Mouse (Mus musculus) MEL (cell line): Measurements from ENCODE around the gene Dgkg. TPM values are rescaled to one million over a fixed set of nuclear protein-coding genes. Genes with fewer than 3 reads are reported as not detected.

Experiments
- DNase-seq: peaks from one replicate; pipeline ENCODE4 v3.0.0; 2011; ENCODE audit warnings: low read depth, low spot score
- H3K27ac ChIP-seq: 2 replicates; pipeline ENCODE4 v1.5.1; 2012; ENCODE audit warnings: low read depth, mild to moderate bottlenecking, control low read depth, low read length, moderate library complexity; ENCODE audit not compliant: control insufficient read depth
- H3K27me3 ChIP-seq, 2 experiments: fragments of 150-350 bp in 1 of 2; sonication (generic) in 1 of 2; 2 replicates each; pipeline ENCODE4 v1.6.1; 2012; ENCODE audit warnings: low read length in 2 of 2, mild to moderate bottlenecking in 2 of 2, improper control_type of control experiment in 1 of 2, moderate library complexity in 1 of 2; ENCODE audit not compliant: insufficient read depth in 2 of 2, control insufficient read depth in 1 of 2
- H3K36me3 ChIP-seq, 2 experiments: 2 replicates each; pipeline ENCODE4 v1.6.1; 2012 to 2014; ENCODE audit warnings: low read length in 2 of 2, improper control_type of control experiment in 1 of 2, inconsistent platforms in 1 of 2, mild to moderate bottlenecking in 1 of 2; ENCODE audit not compliant: insufficient read depth in 2 of 2, control insufficient read depth in 1 of 2
- H3K4me1 ChIP-seq, 2 experiments: fragments of 150-350 bp in 1 of 2; sonication (generic) in 1 of 2; 2 replicates each; pipeline ENCODE4 v1.6.1; 2012; ENCODE audit warnings: low read length in 2 of 2, improper control_type of control experiment in 1 of 2, mild to moderate bottlenecking in 1 of 2; ENCODE audit not compliant: insufficient read depth in 2 of 2, control insufficient read depth in 1 of 2
- H3K4me3 ChIP-seq, 2 experiments: fragments of 150-350 bp in 1 of 2; sonication (generic) in 1 of 2; 2 replicates each; pipeline ENCODE4 v1.5.1; 2012; ENCODE audit warnings: low read depth in 2 of 2, low read length in 2 of 2, mild to moderate bottlenecking in 2 of 2, moderate library complexity in 2 of 2, control low read depth in 1 of 2, improper control_type of control experiment in 1 of 2; ENCODE audit not compliant: control insufficient read depth in 1 of 2, insufficient read depth in 1 of 2
- H3K79me2 ChIP-seq: 2 replicates; pipeline ENCODE4 v1.6.1; 2012; ENCODE audit warnings: mild to moderate bottlenecking, low read length, moderate library complexity; ENCODE audit not compliant: control insufficient read depth, poor library complexity, insufficient read depth
- H3K9ac ChIP-seq: 2 replicates; pipeline ENCODE4 v1.6.1; 2012; ENCODE audit warnings: low read depth, mild to moderate bottlenecking, control low read depth, low read length, moderate library complexity; ENCODE audit not compliant: control insufficient read depth, poor library complexity, severe bottlenecking
- H3K9me3 ChIP-seq: fragments of 150-350 bp; sonication (generic); replicated peaks from 2 replicates; pipeline ENCODE4 v1.6.1; 2012; ENCODE audit warnings: mild to moderate bottlenecking, low read length, improper control_type of control experiment, moderate library complexity; ENCODE audit not compliant: insufficient read depth
- CHD1 ChIP-seq: IDR thresholded peaks from 2 replicates; pipeline ENCODE4 v1.6.1; 2012; ENCODE audit warnings: low read depth, mild to moderate bottlenecking, inconsistent platforms, low read length, improper control_type of control experiment
- CHD2 ChIP-seq: IDR thresholded peaks from 2 replicates; pipeline ENCODE4 v1.6.1; 2011; ENCODE audit warnings: low read length, improper control_type of control experiment
- CTCF ChIP-seq, 3 experiments: IDR thresholded peaks in 2 of 3; conservative IDR thresholded peaks in 1 of 3; 2 replicates each; pipeline ENCODE4 v1.5.1; 2011 to 2012; ENCODE audit warnings: low read length in 3 of 3, low read depth in 2 of 3, mild to moderate bottlenecking in 2 of 3, improper control_type of control experiment in 1 of 3, inconsistent platforms in 1 of 3, mixed read lengths in 1 of 3, moderate library complexity in 1 of 3; ENCODE audit not compliant: control insufficient read depth in 1 of 3, insufficient read depth in 1 of 3, poor library complexity in 1 of 3, severe bottlenecking in 1 of 3
- E2F4 ChIP-seq: IDR thresholded peaks from 2 replicates; pipeline ENCODE4 v1.6.1; 2011; ENCODE audit warnings: low read depth, low read length, improper control_type of control experiment, borderline replicate concordance
- ELF1 ChIP-seq: IDR thresholded peaks from 2 replicates; pipeline ENCODE4 v1.6.1; 2014; ENCODE audit warnings: low read depth, mild to moderate bottlenecking, inconsistent platforms, low read length, improper control_type of control experiment, moderate library complexity
- EP300 ChIP-seq, 2 experiments: IDR thresholded peaks; 2 replicates each; pipeline ENCODE4 v1.6.1; 2011; ENCODE audit warnings: improper control_type of control experiment in 2 of 2, low read length in 2 of 2, low read depth in 1 of 2, mild to moderate bottlenecking in 1 of 2
- GATA1 ChIP-seq: IDR thresholded peaks from 2 replicates; pipeline ENCODE4 v1.6.1; 2011; ENCODE audit warnings: low read depth, low read length, improper control_type of control experiment
- MAX ChIP-seq: IDR thresholded peaks from 2 replicates; pipeline ENCODE4 v1.6.1; 2011; ENCODE audit warnings: low read length, improper control_type of control experiment
- MAZ ChIP-seq: IDR thresholded peaks from 2 replicates; pipeline ENCODE4 v1.6.1; 2012; ENCODE audit warnings: low read depth, mild to moderate bottlenecking, inconsistent platforms, low read length, improper control_type of control experiment
- MXI1 ChIP-seq: IDR thresholded peaks from 2 replicates; pipeline ENCODE4 v1.6.1; 2011; ENCODE audit warnings: mild to moderate bottlenecking, low read depth, low read length, improper control_type of control experiment
- NRF1 ChIP-seq: IDR thresholded peaks from 2 replicates; pipeline ENCODE4 v1.6.1; 2014; ENCODE audit warnings: low read depth, mild to moderate bottlenecking, inconsistent platforms, low read length, improper control_type of control experiment, moderate library complexity; ENCODE audit not compliant: poor library complexity, insufficient read depth, severe bottlenecking
- POLR2A ChIP-seq, 2 experiments: IDR thresholded peaks; 2 replicates each; pipeline ENCODE4 v1.6.1; 2011 to 2012; ENCODE audit warnings: low read length in 2 of 2, mild to moderate bottlenecking in 2 of 2, control low read depth in 1 of 2, improper control_type of control experiment in 1 of 2, low read depth in 1 of 2, moderate library complexity in 1 of 2; ENCODE audit not compliant: control insufficient read depth in 1 of 2, insufficient read depth in 1 of 2, poor library complexity in 1 of 2
- SIN3A ChIP-seq: IDR thresholded peaks from 2 replicates; pipeline ENCODE4 v1.6.1; 2012; ENCODE audit warnings: low read length, improper control_type of control experiment, inconsistent platforms
- SMC3 ChIP-seq: IDR thresholded peaks from 2 replicates; pipeline ENCODE4 v1.6.1; 2011; ENCODE audit warnings: low read depth, low read length, improper control_type of control experiment
- TAL1 ChIP-seq: IDR thresholded peaks from 2 replicates; pipeline ENCODE4 v1.6.1; 2012; ENCODE audit warnings: mild to moderate bottlenecking, inconsistent platforms, low read length, moderate library complexity, mixed read lengths
- TBP ChIP-seq: IDR thresholded peaks from 2 replicates; pipeline ENCODE4 v1.8.0; 2011; ENCODE audit warnings: low read depth, low read length, improper control_type of control experiment
- USF1 ChIP-seq: IDR thresholded peaks from 2 replicates; pipeline ENCODE4 v1.6.1; 2014; ENCODE audit warnings: low read depth, mild to moderate bottlenecking, inconsistent platforms, low read length, improper control_type of control experiment, moderate library complexity
- USF2 ChIP-seq, 2 experiments: IDR thresholded peaks; 2 replicates each; pipeline ENCODE4 v1.6.1; 2011 to 2012; ENCODE audit warnings: improper control_type of control experiment in 2 of 2, low read length in 2 of 2, borderline replicate concordance in 1 of 2, inconsistent platforms in 1 of 2, low read depth in 1 of 2, mild to moderate bottlenecking in 1 of 2; ENCODE audit not compliant: insufficient read depth in 1 of 2
- ZC3H11A ChIP-seq: IDR thresholded peaks from 2 replicates; pipeline ENCODE4 v1.6.1; 2012; ENCODE audit warnings: low read depth, mild to moderate bottlenecking, inconsistent platforms, low read length, improper control_type of control experiment
- ZMIZ1 ChIP-seq: IDR thresholded peaks from 2 replicates; pipeline ENCODE4 v1.6.1; 2012; ENCODE audit warnings: low read depth, mild to moderate bottlenecking, inconsistent platforms, low read length, improper control_type of control experiment, moderate library complexity
- ZNF384 ChIP-seq: IDR thresholded peaks from 2 replicates; pipeline ENCODE4 v1.6.1; 2012; ENCODE audit warnings: low read depth, mild to moderate bottlenecking, inconsistent platforms, low read length, improper control_type of control experiment
- polyA plus RNA-seq, 2 experiments: library from polyadenylated mRNA; stranded (reverse) in 1 of 2; unstranded in 1 of 2; fragments of >175 nt in 1 of 2; fragments of >200 nt in 1 of 2; gene quantifications; 2 replicates each; pipeline versions ENCODE4 v1.2.1 to v1.2.4; 2012; ENCODE audit warnings: low replicate concordance in 2 of 2, low read depth in 1 of 2; ENCODE audit not compliant: insufficient read length in 2 of 2, insufficient read depth in 1 of 2, missing spikeins in 1 of 2
- total RNA-seq: library from RNA; depleted of rRNA; stranded (reverse); fragments of 300-350 nt; gene quantifications from 2 replicates; pipeline ENCODE4 v1.2.3, GENCODE M21; 2012

Gene Dgkg
- total and polyA plus RNA-seq, 3 experiments = not detected

- no peak for TF ChIP-seq MAZ
- TF ChIP-seq SMC3 = no peak
- TF ChIP-seq TAL1 = no peak
- no peaks in the 10 kb centered on the region for H3K4me1 ChIP-seq
- H3K9ac ChIP-seq = no peak overlapping the region
- DNase-seq = no peak
- no peaks in the 10 kb centered on the region for H3K9me3 ChIP-seq
- no peak overlapping the region for H3K4me3 ChIP-seq
- no peaks in the 10 kb centered on the region; a peak in 1 of 4 replicates for H3K27me3 ChIP-seq
- no peak overlapping the region for H3K27ac ChIP-seq
- H3K79me2 ChIP-seq = no peaks in the 10 kb centered on the region
- H3K36me3 ChIP-seq = no peaks in the 10 kb centered on the region
Measured at GRCm38 (mm10) chr16:22461728-22462127, 195.3 kb downstream of the Dgkg start.

GRCm38 (mm10) chr16:22460960-22461359 is 196.1 kb downstream of the Dgkg start:
- H3K4me3 ChIP-seq = no peak overlapping the region
- no peaks in the 10 kb centered on the region for H3K36me3 ChIP-seq
- H3K9me3 ChIP-seq = no peaks in the 10 kb centered on the region
- DNase-seq = no peak
- no peaks in the 10 kb centered on the region; a peak in 2 of 4 replicates for H3K27me3 ChIP-seq
- TF ChIP-seq USF1 (no peak), POLR2A (IDR thresholded peaks at IDR 0.05; ENCODE audit: control insufficient read depth in 1 of 2, insufficient read depth in 1 of 2, low read depth in 1 of 2, low read length in 2 of 2, poor library complexity in 1 of 2) (no peak), EP300 (IDR thresholded peaks at IDR 0.05; ENCODE audit: low read depth in 1 of 2, low read length in 2 of 2) (no peak), ELF1 (no peak), CTCF (IDR thresholded peaks at IDR 0.05 in 2 of 3, conservative IDR thresholded peaks at IDR 0.05 in 1 of 3; ENCODE audit: control insufficient read depth in 1 of 3, insufficient read depth in 1 of 3, low read depth in 2 of 3, low read length in 3 of 3, poor library complexity in 1 of 3, severe bottlenecking in 1 of 3) (no peak), ZNF384 (no peak), TBP (no peak), MAZ (no peak), USF2 (IDR thresholded peaks at IDR 0.05; ENCODE audit: borderline replicate concordance in 1 of 2, insufficient read depth in 1 of 2, low read depth in 1 of 2, low read length in 2 of 2) (no peak), MAX (no peak), ZMIZ1 (no peak), E2F4 (no peak), ZC3H11A (no peak), CHD2 (no peak), CHD1 (no peak), NRF1 (no peak), MXI1 (no peak), SIN3A (no peak), GATA1 (no peak)
- H3K27ac ChIP-seq = no peak overlapping the region
- H3K9ac ChIP-seq = no peak overlapping the region
- H3K79me2 ChIP-seq = no peaks in the 10 kb centered on the region
- H3K4me1 ChIP-seq = no peaks in the 10 kb centered on the region
